Mouse (Mus musculus) NIH3T3 (cell line): ENCODE results near the gene Brdt.
A peak's percentile ranks its signal among the peaks of the same experiment; 100 is the strongest.

Experiments
- DNase-seq: peaks from one replicate; pipeline ENCODE4 v3.0.0-alpha.2; 2012; ENCODE audit warnings: low read depth

The Brdt gene

GRCm38 (mm10) chr5:107412285-107412684 is 81.3 kb downstream of the Brdt start:
- no peak for DNase-seq

- DNase-seq, result no peak
Observed at GRCm38 (mm10) chr5:107415098-107415497, 84.1 kb downstream of the Brdt start.

- peak; percentile 50 for DNase-seq
Observed at GRCm38 (mm10) chr5:107421676-107422075, 90.7 kb downstream of the Brdt start.

GRCm38 (mm10) chr5:107431249-107431648 is 100.3 kb downstream of the Brdt start, which contains the start of gene Lpcat2b:
Gene Lpcat2b (plus strand): TSS chr5:107431549.
- no peak for DNase-seq

- no peak for DNase-seq
Observed at GRCm38 (mm10) chr5:107434001-107434400, 103.0 kb downstream of the Brdt start.

GRCm38 (mm10) chr5:107436185-107436584 is 105.2 kb downstream of the Brdt start:
- no peak for DNase-seq
